Mouse (Mus musculus) CD8-positive naive resting alpha-beta T cell, adult 57 days (primary cell): Measurements from ENCODE around the gene Gse1. TPM values are rescaled to one million over a fixed set of nuclear protein-coding genes. Genes with fewer than 3 reads are reported as not detected.

Experiments
- total RNA-seq: library from RNA; stranded (reverse); gene quantifications from one replicate; pipeline ENCODE4 v1.2.4, GENCODE M21; 2023

Gse1 gene
- total RNA-seq, result 59.8 TPM

DNA sequence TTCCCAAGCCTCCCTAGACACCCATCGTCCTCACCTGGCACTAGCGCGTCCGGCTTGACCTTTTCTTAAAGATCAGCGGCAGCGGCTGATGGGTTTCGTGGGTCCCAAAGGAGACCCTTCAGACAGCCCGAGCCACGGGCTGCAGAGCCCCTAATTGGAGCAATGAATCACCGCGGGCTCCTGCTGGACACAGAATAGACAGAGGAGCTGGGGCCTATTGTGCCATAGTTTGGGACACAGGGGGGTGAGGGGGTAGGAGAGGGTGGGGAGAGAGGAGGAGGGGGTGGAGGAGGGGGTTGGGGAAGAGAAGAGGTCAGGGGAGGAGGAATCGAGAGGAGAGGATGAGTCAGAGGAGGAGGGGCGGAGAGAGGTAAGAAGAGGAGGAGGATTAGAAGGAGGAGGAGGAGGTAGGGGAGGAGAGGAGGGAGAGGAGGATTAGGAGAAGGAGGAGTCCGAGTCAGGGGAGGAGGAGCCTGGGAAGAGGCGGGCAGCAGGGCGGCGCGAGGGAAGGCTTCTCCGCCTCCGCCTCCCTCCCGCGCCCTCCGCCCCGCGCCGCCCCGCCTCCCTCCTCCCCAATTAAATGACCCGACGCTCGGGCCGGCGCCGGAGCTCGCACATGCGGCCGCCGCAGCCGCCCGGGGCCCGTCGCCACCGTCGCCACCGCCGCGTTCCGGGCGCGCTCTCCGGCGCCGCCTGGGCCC, at the start of gene Gse1:
Gse1 (plus strand) TSS at position 566 of the 701 bp plus-strand sequence.

DNA sequence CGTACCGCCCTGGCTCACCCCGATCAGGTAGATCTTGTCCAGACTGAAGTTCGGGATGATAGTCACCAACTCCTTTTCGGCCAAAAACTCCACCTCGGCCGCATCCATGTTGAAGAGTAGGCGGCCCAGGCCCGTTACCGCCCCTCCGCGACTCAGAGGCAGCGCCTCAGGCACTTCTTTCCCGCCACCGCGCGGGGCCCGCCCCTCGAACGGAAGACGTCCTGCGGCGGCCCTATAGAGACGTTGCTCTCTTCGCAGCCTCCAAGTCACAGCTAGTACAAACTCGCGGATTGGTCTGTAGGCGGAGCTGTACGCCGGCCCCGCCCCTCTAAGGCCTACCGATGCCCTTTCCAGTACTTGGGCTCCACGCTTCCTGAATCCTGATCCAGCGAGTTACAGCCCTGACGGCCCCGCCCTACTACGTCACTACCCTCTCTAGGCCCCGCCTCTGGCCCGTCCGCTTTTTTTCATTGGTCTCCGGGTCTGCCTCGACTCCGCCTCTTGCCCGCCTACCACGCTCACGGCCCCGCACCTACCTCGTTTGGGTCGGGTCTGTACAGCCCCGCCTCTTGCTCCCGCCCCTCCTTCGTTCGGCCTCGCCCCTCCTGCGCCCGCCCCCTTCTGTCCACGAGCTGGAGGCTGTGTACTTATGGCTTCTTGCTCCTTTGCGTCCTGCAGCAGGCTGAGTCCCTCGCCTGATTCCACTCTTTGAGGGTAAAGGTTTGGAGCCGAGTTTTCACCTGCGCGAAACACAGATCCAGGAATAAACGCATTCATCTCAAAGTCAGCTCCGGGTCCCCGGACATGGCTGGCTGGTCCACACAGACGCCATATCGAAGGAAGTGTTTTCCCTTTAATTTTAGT, 360.9 kb downstream of the Gse1 start, which contains the start of gene Gins2:
Gins2 (minus strand) TSS at position 397 of the 864 bp plus-strand sequence.

Other genes starting within 250 kb of the Gse1 start
- not detected for gene Crispld2, start 236.0 kb upstream of the Gse1 start, total RNA-seq
- 36.4 TPM for gene Zdhhc7, start 127.0 kb upstream of the Gse1 start, total RNA-seq
- 1.1 TPM for gene 6430548M08Rik, start 114.3 kb upstream of the Gse1 start, total RNA-seq
- not detected for gene Fam92b, start 51.0 kb upstream of the Gse1 start, total RNA-seq